Mouse (Mus musculus) intestine, embryonic 16.5 days (tissue): ENCODE data around the gene Cd46. TPM values are rescaled to one million over a fixed set of nuclear protein-coding genes. Genes with fewer than 3 reads are reported as not detected.

Experiments
- ATAC-seq: fragments of 200-750 bp; cut with Nextera tagmentation; 2 replicates; pipeline ENCODE4 v1.8.0; 2017; ENCODE audit warnings: moderate TSS enrichment, moderate library complexity
- H3K27ac ChIP-seq: fragments of 300-500 bp; sonication (generic); 2 replicates; pipeline ENCODE4 v1.5.1; 2014; ENCODE audit warnings: mild to moderate bottlenecking, low read length
- H3K27me3 ChIP-seq: fragments of 300-500 bp; sonication (generic); replicated peaks from 2 replicates; pipeline ENCODE4 v1.6.1; 2014; ENCODE audit warnings: low read length, control low read depth, mixed read lengths; ENCODE audit not compliant: control insufficient read depth, insufficient read depth
- H3K36me3 ChIP-seq: fragments of 300-500 bp; sonication (generic); 2 replicates; pipeline ENCODE4 v1.6.1; 2014; ENCODE audit warnings: low read length, control low read depth; ENCODE audit not compliant: control insufficient read depth, insufficient read depth
- H3K4me1 ChIP-seq: fragments of 300-500 bp; sonication (generic); 2 replicates; pipeline ENCODE4 v1.6.1; 2014; ENCODE audit warnings: low read length, control low read depth, mixed read lengths; ENCODE audit not compliant: control insufficient read depth, insufficient read depth
- H3K4me2 ChIP-seq: fragments of 300-500 bp; sonication (generic); 2 replicates; pipeline ENCODE4 v1.6.1; 2014; ENCODE audit warnings: low read depth, low read length, control low read depth
- H3K4me3 ChIP-seq: fragments of 300-500 bp; sonication (generic); 2 replicates; pipeline ENCODE4 v1.5.1; 2014; ENCODE audit warnings: mild to moderate bottlenecking, low read length
- H3K9ac ChIP-seq: fragments of 300-500 bp; sonication (generic); 2 replicates; pipeline ENCODE4 v1.6.1; 2014; ENCODE audit warnings: low read depth, low read length
- H3K9me3 ChIP-seq: fragments of 300-500 bp; sonication (generic); 2 replicates; pipeline ENCODE4 v1.6.1; 2016; ENCODE audit warnings: low read length, control low read depth; ENCODE audit not compliant: control insufficient read depth
- WGBS: fragments of 180-500 bp; shearing (Covaris S2); extraction: QIAGEN DNeasy Blood & Tissue Kit; methylation state at CpG from one replicate; pipeline ENCODE4 v1.1.7; 2014; 5-methylcytosine and 5-hydroxymethylcytosine counted together
- microRNA counts: library from miRNA; unstranded; fragments of <30 nt; microRNA quantifications from one replicate; lab custom pipeline; 2016
- microRNA-seq: library from miRNA; unstranded; fragments of <30 nt; microRNA quantifications from one replicate; pipeline ENCODE4, GENCODE M21; 2016
- polyA plus RNA-seq: library from polyadenylated mRNA; unstranded; fragments of >200 nt; fragmentation: Nextera tagmentation; extraction: Ambion mirVana; gene quantifications from 2 replicates; pipeline ENCODE4 v1.2.1, GENCODE M21; 2015

The Cd46 gene
- polyA plus RNA-seq, 1 experiment from 2014 or later: 1.1 TPM

DNA sequence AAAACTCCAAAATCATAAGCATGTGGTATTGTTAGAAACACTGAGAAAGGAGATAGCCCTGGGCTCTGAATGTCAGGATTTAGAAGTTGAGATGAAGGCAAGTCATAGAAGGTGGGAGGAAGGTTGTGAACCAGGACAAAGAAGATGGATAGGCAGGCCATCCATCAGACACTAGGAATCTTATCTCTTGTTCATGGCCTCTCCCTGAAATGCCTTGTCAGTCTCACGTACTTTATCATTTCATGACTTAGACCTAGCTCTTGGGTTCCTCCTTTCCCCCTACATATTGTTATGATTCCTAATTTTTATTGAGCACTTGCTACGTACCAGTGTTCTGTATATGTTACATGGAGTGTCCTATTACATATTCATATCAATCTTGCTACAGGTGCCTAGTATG, 100.4 kb downstream of the Cd46 start:
- H3K9me3 ChIP-seq: no peaks in the 10 kb centered on the region
- no peaks in the 10 kb centered on the region for H3K27me3 ChIP-seq
- no peak overlapping the region for H3K9ac ChIP-seq
- H3K36me3 ChIP-seq: no peaks in the 10 kb centered on the region
- no peak overlapping the region for H3K4me3 ChIP-seq
- H3K4me1 ChIP-seq: peaks cover 14% of the 10 kb centered on the region
- 75% methylated on average over 2 of the region's 2 CpGs for WGBS
- ATAC-seq: no peak
- H3K4me2 ChIP-seq: no peak overlapping the region
- no peak overlapping the region for H3K27ac ChIP-seq

DNA sequence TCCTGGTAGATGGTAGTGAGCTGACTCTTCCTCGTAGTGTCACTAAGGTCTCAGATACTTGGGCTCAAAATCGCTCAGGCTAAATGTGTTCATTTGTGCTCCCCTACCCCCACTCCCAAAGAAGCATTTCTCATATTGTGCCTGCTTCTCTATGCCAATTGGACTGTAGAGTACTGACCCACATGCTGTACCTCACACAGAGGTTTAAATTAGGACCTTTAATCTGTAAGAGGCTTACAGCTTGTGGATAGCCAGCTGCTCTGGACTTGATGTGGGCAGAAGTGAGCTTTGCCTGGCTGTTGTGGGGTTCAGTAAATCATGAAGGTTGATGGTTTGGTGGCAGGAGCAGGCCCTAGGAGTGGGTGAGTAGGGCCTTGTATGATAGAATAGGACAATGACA, 101.1 kb downstream of the Cd46 start:
- WGBS: 82% methylated on average over 2 of the region's 2 CpGs
- ATAC-seq: no peak
- H3K27me3 ChIP-seq: no peaks in the 10 kb centered on the region
- H3K36me3 ChIP-seq: no peaks in the 10 kb centered on the region
- no peak overlapping the region for H3K4me2 ChIP-seq
- no peak overlapping the region for H3K4me3 ChIP-seq
- H3K27ac ChIP-seq: no peak overlapping the region
- no peaks in the 10 kb centered on the region for H3K9me3 ChIP-seq
- H3K4me1 ChIP-seq: peaks cover 14% of the 10 kb centered on the region
- no peak overlapping the region for H3K9ac ChIP-seq

GRCm38 (mm10) chr1:194989024-194989423, 103.0 kb downstream of the Cd46 start:
- Histone ChIP-seq H3K36me3 (no peaks in the 10 kb centered on the region), H3K27me3 (no peaks in the 10 kb centered on the region), H3K4me3 (no peak overlapping the region), H3K9ac (no peak overlapping the region), H3K4me2 (no peak overlapping the region), H3K27ac (no peak overlapping the region), H3K4me1 (peaks cover 11% of the 10 kb centered on the region), H3K9me3 (no peaks in the 10 kb centered on the region)
- ATAC-seq: no peak
- WGBS: 90% methylated on average over 1 of the region's 1 CpGs

MicroRNA genes within 50 kb of the gene (microRNA counts, 519-probe panel; counts per million panel counts)
- microRNA mmu-miR-29b (lab: Ali Mortazavi, UCI) (2,647 counts per million, percentile 65 among the panel's probes with 10 or more counts), microRNA mmu-miR-29c (lab: Ali Mortazavi, UCI) (3,004 counts per million, percentile 76 among the panel's probes with 10 or more counts)

Small RNAs within 50 kb of the gene (microRNA-seq; reads per million reads assigned to microRNA genes)
- 1.4 reads per million for gene Mir29b-2
- 128 reads per million, percentile 52 among the genes with 10 or more reads in this experiment for gene Mir29c

Other genes starting within 250 kb of the Cd46 start
- gene Cd34, start 153.4 kb downstream of the Cd46 start, polyA plus RNA-seq: 56.2 and 59.3 TPM in 2 replicates
- gene Cr1l, start 39.3 kb upstream of the Cd46 start, polyA plus RNA-seq: 77.0 and 78.2 TPM in 2 replicates
- 0.04 and 0.12 TPM in 2 replicates for gene Cr2, start 84.5 kb upstream of the Cd46 start, polyA plus RNA-seq